Mouse (Mus musculus): ENCODE measurements at regions not wholly inside any gene's neighbourhood (a gene's known extent, or its start where the extent isn't known, plus 50 kb on each side); places are given as distances from the start of the nearest gene placed in this dataset.

DNA sequence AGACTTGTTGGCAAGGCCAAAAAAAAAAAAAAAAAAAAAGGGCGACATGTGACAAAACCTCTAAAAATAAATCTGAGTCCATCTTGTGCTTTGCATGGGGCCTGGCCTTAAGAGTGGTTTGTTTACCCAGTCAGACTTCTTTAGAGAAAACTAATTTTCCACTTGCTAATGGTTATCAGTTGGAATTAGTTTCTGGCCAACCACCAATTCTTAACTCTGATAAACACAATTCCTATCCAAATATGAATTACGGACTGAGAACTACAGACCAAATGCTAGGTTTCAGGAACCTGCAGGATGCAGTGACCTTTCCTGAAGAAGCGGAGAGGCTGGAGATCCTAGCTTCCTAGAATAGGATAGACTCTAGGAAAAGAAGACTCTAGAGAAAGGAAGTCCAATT is 79.4 kb downstream of the Thnsl1 start:
- no peak for TF ChIP-seq CTCF (IDR thresholded peaks at IDR 0.05; ENCODE audit: low read depth)
- Histone ChIP-seq H3K4me3 (ENCODE audit: low read depth, low read length) (no peak overlapping the region), H3K36me3 (ENCODE audit: control insufficient read depth, insufficient read depth) (no peaks in the 10 kb centered on the region), H3K4me2 (replicated peaks; ENCODE audit: low read depth) (no peak overlapping the region), H3K9me3 (ENCODE audit: control insufficient read depth) (no peaks in the 10 kb centered on the region), H3K27ac (ENCODE audit: low read depth, low read length) (no peak overlapping the region), H3K9ac (ENCODE audit: low read depth, low read length) (no peak overlapping the region), H3K27me3 (replicated peaks; ENCODE audit: control insufficient read depth, insufficient read depth, low read length) (no peaks in the 10 kb centered on the region), H3K4me1 (replicated peaks; ENCODE audit: control insufficient read depth, insufficient read depth, low read length) (no peaks in the 10 kb centered on the region)
- no peak for ATAC-seq
- WGBS: 85% methylated on average over 3 of the region's 3 CpGs

DNA sequence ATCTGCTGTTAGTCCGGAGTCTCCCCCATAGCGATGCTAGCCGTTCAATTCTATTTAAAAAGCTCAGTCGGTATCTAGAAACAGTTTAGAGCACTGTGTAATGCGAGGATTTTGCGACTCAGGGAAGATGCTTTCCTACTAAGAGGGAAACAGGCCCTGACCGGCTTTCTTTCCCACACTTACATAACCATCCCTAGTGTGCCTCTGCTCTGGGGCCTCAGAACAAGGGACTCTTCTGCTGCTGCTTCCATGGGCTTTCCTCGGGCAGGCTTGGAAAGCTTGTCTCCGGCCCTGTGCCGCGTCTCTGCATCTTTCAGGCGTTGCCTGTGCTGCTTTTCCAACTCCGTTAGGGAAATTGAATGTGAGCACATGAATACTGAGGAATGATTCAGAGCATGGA is 79.6 kb upstream of the Gpr158 start:
- Histone ChIP-seq H3K4me1 (replicated peaks; ENCODE audit: control insufficient read depth, insufficient read depth, low read length) (no peaks in the 10 kb centered on the region), H3K9ac (ENCODE audit: low read depth, low read length) (no peak overlapping the region), H3K4me2 (replicated peaks; ENCODE audit: low read depth) (no peak overlapping the region), H3K36me3 (ENCODE audit: control insufficient read depth, insufficient read depth) (no peaks in the 10 kb centered on the region), H3K27ac (ENCODE audit: low read depth, low read length) (no peak overlapping the region), H3K27me3 (replicated peaks; ENCODE audit: control insufficient read depth, insufficient read depth, low read length) (no peaks in the 10 kb centered on the region), H3K4me3 (ENCODE audit: low read depth, low read length) (no peak overlapping the region), H3K9me3 (ENCODE audit: control insufficient read depth) (no peaks in the 10 kb centered on the region)
- no peak for TF ChIP-seq CTCF (IDR thresholded peaks at IDR 0.05; ENCODE audit: low read depth)
- 80% methylated on average over 13 of the region's 13 CpGs for WGBS
- no peak for ATAC-seq

DNA sequence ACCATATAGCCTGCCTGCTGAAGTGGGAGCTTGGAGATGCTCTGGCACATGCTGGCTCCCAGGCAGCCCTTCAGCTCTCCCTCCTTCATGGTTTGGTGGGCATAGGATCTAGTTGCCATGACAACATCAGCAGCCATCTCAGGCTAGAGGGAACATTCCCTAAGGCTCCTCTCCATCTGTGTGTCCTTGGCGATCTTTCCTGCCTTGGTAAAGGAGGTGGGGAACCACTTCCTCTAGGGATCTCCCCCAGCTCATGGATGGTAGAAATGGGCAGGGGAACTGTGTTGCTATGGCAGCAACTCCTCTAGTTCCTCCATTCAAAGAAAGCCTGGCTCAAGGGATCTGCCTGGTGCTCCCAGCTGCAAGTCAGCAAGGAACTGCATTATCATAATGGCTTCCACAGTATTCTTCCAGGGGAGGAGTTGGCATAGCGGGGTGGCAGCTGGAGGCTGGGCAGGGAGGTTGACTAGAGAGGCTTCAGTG is 74.6 kb upstream of the Gpr158 start:
- no peaks in the 10 kb centered on the region for H3K4me1 ChIP-seq (replicated peaks; ENCODE audit: control insufficient read depth, insufficient read depth, low read length)
- no peak overlapping the region for H3K4me2 ChIP-seq (replicated peaks; ENCODE audit: low read depth)
- H3K4me3 ChIP-seq (ENCODE audit: low read depth, low read length): no peak overlapping the region
- WGBS: 67% methylated on average over 2 of the region's 2 CpGs
- H3K9ac ChIP-seq (ENCODE audit: low read depth, low read length): no peak overlapping the region
- no peak for TF ChIP-seq CTCF (IDR thresholded peaks at IDR 0.05; ENCODE audit: low read depth)
- no peaks in the 10 kb centered on the region for H3K27me3 ChIP-seq (replicated peaks; ENCODE audit: control insufficient read depth, insufficient read depth, low read length)
- ATAC-seq: no peak
- H3K9me3 ChIP-seq (ENCODE audit: control insufficient read depth): no peaks in the 10 kb centered on the region
- H3K27ac ChIP-seq (ENCODE audit: low read depth, low read length): no peak overlapping the region
- H3K36me3 ChIP-seq (ENCODE audit: control insufficient read depth, insufficient read depth): no peaks in the 10 kb centered on the region

DNA sequence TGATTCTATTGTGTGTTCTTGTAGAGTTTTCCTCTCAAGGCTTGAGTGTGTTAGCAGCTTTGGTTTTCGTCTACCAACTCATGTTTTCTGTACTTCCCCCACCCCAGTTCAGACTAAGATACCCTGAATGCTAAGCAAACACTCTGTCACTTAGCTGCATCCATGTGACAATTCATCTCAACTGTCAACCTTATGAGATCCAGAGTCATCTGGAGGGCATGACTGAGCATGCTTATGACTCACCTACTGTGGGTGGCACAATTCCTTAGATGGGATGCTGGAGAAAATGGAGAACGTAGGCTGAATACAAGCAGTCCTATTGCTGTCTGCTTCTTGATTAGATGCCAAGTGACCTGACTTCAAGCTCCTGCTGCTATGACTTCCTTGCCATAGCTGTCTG is 73.3 kb upstream of the Gpr158 start:
- Histone ChIP-seq H3K4me3 (ENCODE audit: low read depth, low read length) (no peak overlapping the region), H3K36me3 (ENCODE audit: control insufficient read depth, insufficient read depth) (no peaks in the 10 kb centered on the region), H3K27me3 (replicated peaks; ENCODE audit: control insufficient read depth, insufficient read depth, low read length) (no peaks in the 10 kb centered on the region), H3K9ac (ENCODE audit: low read depth, low read length) (no peak overlapping the region), H3K4me2 (replicated peaks; ENCODE audit: low read depth) (no peak overlapping the region), H3K9me3 (ENCODE audit: control insufficient read depth) (no peaks in the 10 kb centered on the region), H3K4me1 (replicated peaks; ENCODE audit: control insufficient read depth, insufficient read depth, low read length) (no peaks in the 10 kb centered on the region), H3K27ac (ENCODE audit: low read depth, low read length) (no peak overlapping the region)
- ATAC-seq: no peak
- no peak for TF ChIP-seq CTCF (IDR thresholded peaks at IDR 0.05; ENCODE audit: low read depth)
- 70% methylated on average over 2 of the region's 2 CpGs for WGBS

DNA sequence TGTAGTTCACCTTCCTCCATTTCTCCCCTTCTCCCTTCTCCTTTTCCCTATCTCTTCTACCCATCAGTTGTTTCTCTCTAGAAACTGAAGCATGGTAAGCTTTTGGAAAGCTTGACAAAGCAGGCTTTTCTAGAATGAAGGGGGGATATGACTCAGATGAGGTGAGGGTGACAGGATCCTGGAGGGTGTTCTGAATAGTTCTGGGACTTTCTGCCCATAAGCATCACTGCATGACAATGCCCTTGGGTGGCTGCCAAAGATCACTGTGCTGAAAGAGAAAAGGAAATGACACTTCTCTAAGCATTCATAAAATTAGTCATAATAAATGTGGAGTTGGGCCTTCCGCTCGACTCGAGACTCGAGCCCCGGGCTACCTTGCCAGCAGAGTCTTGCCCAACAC is 67.7 kb upstream of the Gpr158 start:
- Histone ChIP-seq H3K27ac (ENCODE audit: low read depth, low read length) (no peak overlapping the region), H3K4me2 (replicated peaks; ENCODE audit: low read depth) (no peak overlapping the region), H3K9ac (ENCODE audit: low read depth, low read length) (no peak overlapping the region), H3K4me3 (ENCODE audit: low read depth, low read length) (no peak overlapping the region), H3K4me1 (replicated peaks; ENCODE audit: control insufficient read depth, insufficient read depth, low read length) (no peaks in the 10 kb centered on the region), H3K9me3 (ENCODE audit: control insufficient read depth) (no peaks in the 10 kb centered on the region), H3K27me3 (replicated peaks; ENCODE audit: control insufficient read depth, insufficient read depth, low read length) (no peaks in the 10 kb centered on the region), H3K36me3 (ENCODE audit: control insufficient read depth, insufficient read depth) (no peaks in the 10 kb centered on the region)
- ATAC-seq: no peak
- WGBS: 90% methylated on average over 5 of the region's 5 CpGs
- no peak for TF ChIP-seq CTCF (IDR thresholded peaks at IDR 0.05; ENCODE audit: low read depth)
